Mouse (Mus musculus) c-Kit-positive CD71-positive TER-119-positive erythroid progenitor cells, embryonic 14.5 days (primary cell): ENCODE results near the gene Olfr157.
"Not testable (repeated sequence)": the region's sequence is repeated elsewhere in the genome, so short reads cannot be mapped to it uniquely, and the experiment has no call there.

Experiments
- DNase-seq: peaks from one replicate; pipeline ENCODE4 v3.0.0-alpha.2; 2013; ENCODE audit warnings: low spot score

The Olfr157 gene

GRCm38 (mm10) chr4:43795844-43796243 is 44.2 kb downstream of the Olfr157 start:
- not testable (repeated sequence) for DNase-seq

- DNase-seq: no peak
Observed at GRCm38 (mm10) chr4:43795296-43795695, 44.7 kb downstream of the Olfr157 start.
